Mouse (Mus musculus) kidney, adult 2 months (tissue): ENCODE results near the gene Gxylt1.

Experiments
- CTCF ChIP-seq: fragments of 200-500 bp; conservative IDR thresholded peaks from 2 replicates; pipeline ENCODE4 v1.5.1; 2011; ENCODE audit warnings: low read depth, mild to moderate bottlenecking, control low read depth, low read length, moderate library complexity, mixed read lengths; ENCODE audit not compliant: insufficient read depth, insufficient read length
- POLR2A ChIP-seq: fragments of 200-500 bp; IDR thresholded peaks from one replicate; pipeline ENCODE4 v1.6.1; 2011; ENCODE audit warnings: low read depth, low read length, control low read depth

- TF ChIP-seq CTCF (no peak), POLR2A (no peak)
Observed at GRCm38 (mm10) chr15:93226930-93227763, 47.8 kb downstream of the Gxylt1 start.
